Comparison of ENCODE assay signal across 16 mouse cellular contexts in the genomic region with DNA sequence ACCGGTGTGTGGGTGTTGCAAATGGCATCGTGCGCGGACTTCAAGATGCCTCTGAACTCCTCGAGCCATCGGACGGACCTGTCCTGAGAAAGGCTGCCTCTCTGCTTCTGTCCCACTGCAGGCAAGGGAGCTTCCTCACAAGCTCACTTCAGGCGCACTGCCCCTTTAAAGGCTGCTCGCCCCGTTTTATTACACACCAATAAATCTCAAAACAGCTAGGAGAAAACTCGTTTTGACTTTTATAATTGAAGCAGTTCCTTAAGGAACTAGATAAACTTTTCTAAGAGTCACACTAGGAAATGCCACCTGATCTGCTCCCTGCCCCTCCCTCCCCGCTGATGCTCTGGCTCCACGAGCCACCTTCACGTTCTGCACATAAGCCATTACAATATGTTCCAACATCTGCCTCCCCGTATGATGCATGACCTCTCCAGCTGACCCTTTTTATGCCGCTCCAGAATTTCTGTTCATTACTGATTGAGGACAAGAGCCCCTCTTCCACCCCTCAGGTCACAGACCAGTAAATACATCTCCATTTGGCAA.
DNase-seq lines count a peak whose midpoint lies in the region; ATAC-seq and TF ChIP-seq lines count a peak whose summit lies in the region.
"Had no signal": no experiment of that assay in that cellular context is flagged by ENCODE, and none has a peak within 500 bp of the region (broad histone marks: within the 10 kb centered on the region; RNA-seq: fewer than 3 reads in every experiment).

No protein-coding gene starts in this region.

- ATAC-seq in forebrain, embryonic 12.5 days (ENCODE audit: low FRiP score), result 0 out of 2 replicates have a peak, but pooled peaks have one; percentile 30
- no peak for ATAC-seq in forebrain, embryonic 14.5 days
- ATAC-seq in midbrain, postnatal 0 days (ENCODE audit: low FRiP score), result no peak
- no peak for ATAC-seq in midbrain, embryonic 16.5 days
- peak; percentile 19; the same call in 1 of the 2 replicates for ATAC-seq in limb, embryonic 13.5 days (ENCODE audit: low FRiP score, low read depth)
- ATAC-seq: midbrain, embryonic 13.5 days had no signal

- TF ChIP-seq CTCF in midbrain, postnatal 0 days (IDR thresholded peaks at IDR 0.05), result no peak

- H3K4me1 ChIP-seq in forebrain, embryonic 12.5 days, result peaks cover 6% of the 10 kb centered on the region
- no peaks in the 10 kb centered on the region for H3K4me1 ChIP-seq in forebrain, embryonic 14.5 days (ENCODE audit: control insufficient read depth, insufficient read depth, low read length)
- no peaks in the 10 kb centered on the region for H3K4me1 ChIP-seq in midbrain, postnatal 0 days (ENCODE audit: insufficient read depth, low read length)
- peaks cover 3% of the 10 kb centered on the region for H3K4me1 ChIP-seq in midbrain, embryonic 16.5 days (ENCODE audit: control insufficient read depth, insufficient read depth, low read length)
- H3K4me1 ChIP-seq in limb, embryonic 13.5 days, result peaks cover 18% of the 10 kb centered on the region
- H3K4me1 ChIP-seq: liver, embryonic 13.5 days had no signal

- no peaks in the 10 kb centered on the region; the same call in 1 of the 2 replicates for H3K36me3 ChIP-seq in forebrain, embryonic 12.5 days (replicated peaks)
- no peaks in the 10 kb centered on the region for H3K36me3 ChIP-seq in forebrain, embryonic 14.5 days (ENCODE audit: control insufficient read depth, insufficient read depth, low read length)
- no peaks in the 10 kb centered on the region for H3K36me3 ChIP-seq in midbrain, postnatal 0 days (ENCODE audit: insufficient read depth, low read length)
- H3K36me3 ChIP-seq in midbrain, embryonic 16.5 days (ENCODE audit: control insufficient read depth, insufficient read depth, low read length), result no peaks in the 10 kb centered on the region
- H3K36me3 ChIP-seq in limb, embryonic 13.5 days, result peaks cover 5% of the 10 kb centered on the region; the same call in 1 of the 2 replicates
- H3K36me3 ChIP-seq: liver, embryonic 13.5 days; midbrain, embryonic 13.5 days had no signal

- H3K9me3 ChIP-seq in forebrain, embryonic 12.5 days, result no peaks in the 10 kb centered on the region
- no peaks in the 10 kb centered on the region for H3K9me3 ChIP-seq in forebrain, embryonic 14.5 days (replicated peaks; ENCODE audit: control insufficient read depth, low read length)
- H3K9me3 ChIP-seq in midbrain, postnatal 0 days (ENCODE audit: low read length), result no peaks in the 10 kb centered on the region
- H3K9me3 ChIP-seq in midbrain, embryonic 16.5 days (replicated peaks; ENCODE audit: control insufficient read depth, low read length, poor library complexity, severe bottlenecking), result no peaks in the 10 kb centered on the region
- H3K9me3 ChIP-seq in limb, embryonic 13.5 days, result no peaks in the 10 kb centered on the region
- H3K9me3 ChIP-seq: liver, embryonic 13.5 days; midbrain, embryonic 13.5 days had no signal

- 0 out of 2 replicates have a peak overlapping the region, but pooled peaks have one; percentile 5 for H3K27ac ChIP-seq in forebrain, embryonic 12.5 days
- no peak overlapping the region for H3K27ac ChIP-seq in forebrain, embryonic 14.5 days (ENCODE audit: low read depth, low read length)
- H3K27ac ChIP-seq in midbrain, postnatal 0 days (ENCODE audit: low read depth, low read length), result no peak overlapping the region
- H3K27ac ChIP-seq in midbrain, embryonic 16.5 days (ENCODE audit: low read length), result no peak overlapping the region
- no peak overlapping the region for H3K27ac ChIP-seq in limb, embryonic 13.5 days
- H3K27ac ChIP-seq: gastrocnemius, adult 2 months; left cerebral cortex, adult 2 months; liver, embryonic 13.5 days; midbrain, embryonic 13.5 days had no signal

- 67% methylated on average over 16 of the region's 16 CpGs for WGBS in forebrain, embryonic 12.5 days
- WGBS in forebrain, embryonic 14.5 days, result 70% methylated on average over 16 of the region's 16 CpGs
- 67% methylated on average over 16 of the region's 16 CpGs for WGBS in midbrain, postnatal 0 days
- 66% methylated on average over 16 of the region's 16 CpGs for WGBS in midbrain, embryonic 16.5 days
- 18% methylated on average over 16 of the region's 16 CpGs for WGBS in limb, embryonic 13.5 days

- H3K27me3 ChIP-seq in forebrain, embryonic 12.5 days, result no peaks in the 10 kb centered on the region
- no peaks in the 10 kb centered on the region for H3K27me3 ChIP-seq in forebrain, embryonic 14.5 days (replicated peaks; ENCODE audit: control insufficient read depth, insufficient read depth, low read length)
- no peaks in the 10 kb centered on the region for H3K27me3 ChIP-seq in midbrain, postnatal 0 days (ENCODE audit: insufficient read depth, low read length)
- no peaks in the 10 kb centered on the region for H3K27me3 ChIP-seq in midbrain, embryonic 16.5 days (ENCODE audit: control insufficient read depth, insufficient read depth, low read depth, low read length)
- peaks cover 6% of the 10 kb centered on the region; the same call in 1 of the 2 replicates for H3K27me3 ChIP-seq in limb, embryonic 13.5 days
- H3K27me3 ChIP-seq: liver, embryonic 13.5 days; midbrain, embryonic 13.5 days had no signal

- no peak overlapping the region for H3K9ac ChIP-seq in forebrain, embryonic 12.5 days
- H3K9ac ChIP-seq in forebrain, embryonic 14.5 days (ENCODE audit: low read length), result no peak overlapping the region
- H3K9ac ChIP-seq in midbrain, postnatal 0 days (replicated peaks; ENCODE audit: low read length, poor library complexity, severe bottlenecking), result no peak overlapping the region
- no peak overlapping the region for H3K9ac ChIP-seq in midbrain, embryonic 16.5 days (ENCODE audit: low read depth, low read length)
- 0 out of 2 replicates have a peak overlapping the region, but pooled peaks have one; percentile 19 for H3K9ac ChIP-seq in limb, embryonic 13.5 days
- H3K9ac ChIP-seq: liver, embryonic 13.5 days; midbrain, embryonic 13.5 days had no signal

- DNase-seq in forebrain, embryonic 14.5 days (ENCODE audit: low spot score), result no peak
- DNase-seq in midbrain, postnatal 0 days (ENCODE audit: low spot score), result peak; percentile 29
- DNase-seq in spleen, postnatal 14 days (ENCODE audit: low spot score in 2 of 2), result no peak
- no peak for DNase-seq in layer of hippocampus, postnatal 14 days (ENCODE audit: low spot score in 2 of 2)
- no peak for DNase-seq in right cerebral cortex, postnatal 25 days
- DNase-seq: adrenal gland, postnatal 25 days; B cell, adult 2 months; gastrocnemius, adult 2 months; heart, postnatal 14 days; kidney, postnatal 25 days; liver, embryonic 13.5 days had no signal

- no peak overlapping the region for H3K4me3 ChIP-seq in forebrain, embryonic 12.5 days (replicated peaks)
- H3K4me3 ChIP-seq in forebrain, embryonic 14.5 days (ENCODE audit: low read depth, low read length), result no peak overlapping the region
- no peak overlapping the region for H3K4me3 ChIP-seq in midbrain, postnatal 0 days (ENCODE audit: low read depth, low read length)
- no peak overlapping the region for H3K4me3 ChIP-seq in midbrain, embryonic 16.5 days (ENCODE audit: low read depth, low read length)
- H3K4me3 ChIP-seq in limb, embryonic 13.5 days, result peak overlapping the region; percentile 15; the same call in 1 of the 2 replicates
- H3K4me3 ChIP-seq: gastrocnemius, adult 2 months; left cerebral cortex, adult 2 months; liver, embryonic 13.5 days; midbrain, embryonic 13.5 days had no signal

- H3K4me2 ChIP-seq in forebrain, embryonic 12.5 days, result no peak overlapping the region
- no peak overlapping the region for H3K4me2 ChIP-seq in forebrain, embryonic 14.5 days (ENCODE audit: low read length)
- no peak overlapping the region for H3K4me2 ChIP-seq in midbrain, postnatal 0 days (ENCODE audit: low read depth, low read length, poor library complexity, severe bottlenecking)
- H3K4me2 ChIP-seq in midbrain, embryonic 16.5 days (ENCODE audit: low read length), result no peak overlapping the region
- peak overlapping the region; percentile 54 for H3K4me2 ChIP-seq in limb, embryonic 13.5 days (replicated peaks)
- H3K4me2 ChIP-seq: liver, embryonic 13.5 days; midbrain, embryonic 13.5 days had no signal

Comparison
In these comparisons a context has a peak if more than half of its experiments do, and no peak if none do; other contexts are left out.
1. ATAC-seq: peak in forebrain, embryonic 12.5 days (single experiment) and limb, embryonic 13.5 days (single experiment); none in forebrain, embryonic 14.5 days (single experiment), midbrain, postnatal 0 days (single experiment) and midbrain, embryonic 16.5 days (single experiment).